Mouse (Mus musculus) spleen, adult 12 weeks (tissue): ENCODE results near the gene Fkbp1a.
A peak's percentile ranks its signal among the peaks of the same experiment; 100 is the strongest.

ENCODE experiments used
- DNase-seq: peaks from one replicate; pipeline ENCODE4 v3.0.0; 2022; ENCODE audit warnings: low spot score

The Fkbp1a gene

DNA sequence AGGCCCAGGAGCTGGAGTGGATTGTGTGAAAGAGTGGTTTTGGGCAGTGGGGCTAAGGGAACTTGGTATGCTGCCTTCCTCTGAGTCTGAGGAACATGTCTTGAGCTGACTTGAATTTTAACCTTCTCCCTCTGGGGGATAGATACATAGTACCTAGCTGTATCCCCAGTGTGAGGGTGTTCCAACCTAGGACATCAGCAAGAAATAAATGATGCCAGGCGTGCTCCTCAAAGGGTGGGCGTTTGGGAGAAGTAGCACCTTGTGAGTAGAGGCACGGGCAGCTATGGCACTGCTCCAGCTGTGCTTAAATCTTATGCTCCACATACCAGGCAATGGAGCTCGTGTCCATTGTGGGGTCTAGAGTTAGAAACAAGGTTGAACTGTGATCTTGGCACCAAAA is 4.3 kb downstream of the Fkbp1a start:
- no peak for DNase-seq

DNA sequence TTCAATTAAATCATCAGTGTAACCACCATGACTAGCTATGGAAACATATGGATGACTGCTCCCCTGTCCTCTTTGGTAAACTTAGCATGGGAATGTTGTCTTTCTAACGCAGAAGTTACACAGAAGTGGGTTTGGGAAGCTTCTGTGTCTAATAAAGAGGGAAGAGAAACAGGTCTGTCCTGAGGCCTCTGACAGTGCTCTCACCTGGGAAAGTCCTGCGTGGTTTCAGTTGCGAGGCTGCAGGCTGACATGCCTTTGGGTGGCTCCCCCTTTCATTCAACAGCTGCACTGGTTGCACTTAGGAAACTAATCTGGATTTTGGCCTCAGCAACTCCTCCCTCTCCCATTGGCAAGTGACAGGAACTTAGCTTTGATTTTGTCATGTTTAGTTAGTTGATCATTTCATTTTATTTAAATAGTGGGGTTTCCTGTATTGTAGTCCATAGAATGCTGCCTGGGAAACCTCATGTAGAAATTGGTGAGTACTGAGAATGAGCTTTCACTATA is 7.4 kb downstream of the Fkbp1a start:
- no peak for DNase-seq

DNA sequence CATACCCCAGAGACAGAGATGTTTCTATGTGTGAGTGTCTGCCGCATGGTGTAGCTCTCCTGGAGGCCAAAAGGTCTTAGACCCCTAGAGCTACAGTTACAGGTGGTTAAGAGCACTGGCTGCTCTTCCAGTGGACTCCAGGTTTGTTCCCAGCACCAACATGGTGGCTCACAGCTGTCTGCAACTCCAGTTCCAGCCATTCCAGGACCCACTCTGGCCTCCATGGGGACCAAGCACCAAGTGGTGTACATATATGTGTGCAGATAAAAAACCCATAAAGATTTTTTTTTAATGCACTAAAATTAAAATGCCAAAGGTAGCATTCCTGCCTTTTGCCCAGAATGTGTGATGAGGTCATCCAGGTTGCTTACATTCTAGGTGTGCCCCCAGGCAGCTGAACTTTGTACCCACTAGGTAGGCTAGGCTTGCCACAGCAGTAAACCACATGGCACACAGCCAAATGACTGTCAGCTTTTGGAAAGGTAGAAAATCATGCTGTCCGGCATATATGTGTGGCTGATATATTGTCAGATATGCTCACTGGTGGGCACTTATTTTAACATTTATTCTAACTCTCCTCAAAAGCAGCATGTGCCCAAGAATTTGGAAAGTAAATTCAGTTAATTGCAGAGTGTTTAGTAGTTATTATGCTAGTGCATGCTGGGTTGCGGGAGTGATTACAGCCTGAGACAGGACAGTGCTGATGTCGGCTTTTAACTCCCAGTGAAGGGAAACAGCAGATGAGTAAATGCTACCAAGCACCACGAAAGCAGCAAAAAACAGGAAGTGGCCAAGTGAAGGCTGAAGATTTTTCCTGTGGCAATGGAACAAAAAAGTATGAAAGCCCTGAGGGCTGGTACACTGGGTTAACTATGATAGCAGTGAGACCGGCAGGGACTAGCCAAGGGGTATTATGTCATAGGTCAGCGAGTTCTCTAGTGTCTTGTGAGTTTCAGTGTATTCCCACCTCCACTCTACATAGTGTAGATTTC is 20.9 kb downstream of the Fkbp1a start:
- peak; percentile 5 for DNase-seq

DNA sequence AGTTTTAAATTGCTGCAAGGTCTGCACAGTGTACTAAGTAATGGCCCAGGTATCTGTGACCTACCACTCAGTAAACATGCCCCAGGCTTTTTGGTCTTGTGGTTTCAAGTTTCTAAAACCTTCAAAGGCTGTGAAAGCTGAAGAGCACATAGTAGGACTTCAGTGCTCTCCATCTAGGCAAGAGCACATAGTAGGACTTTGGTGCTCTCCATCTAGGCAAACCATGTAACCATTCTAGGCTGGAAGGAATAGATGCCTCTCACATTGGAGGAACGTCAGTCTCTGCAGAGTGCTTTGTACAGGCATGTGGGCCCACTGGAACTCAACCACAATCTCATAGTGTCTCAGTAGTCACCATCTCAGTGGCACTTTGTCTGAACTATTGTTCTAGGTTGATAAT is 21.7 kb downstream of the Fkbp1a start:
- DNase-seq = no peak

GRCm38 (mm10) chr2:151564986-151565385 is 22.7 kb downstream of the Fkbp1a start:
- no peak for DNase-seq

GRCm38 (mm10) chr2:151566856-151567255 is 24.6 kb downstream of the Fkbp1a start:
- no peak for DNase-seq

GRCm38 (mm10) chr2:151569452-151569851 is 27.2 kb downstream of the Fkbp1a start:
- no peak for DNase-seq

GRCm38 (mm10) chr2:151571873-151572700 is 29.8 kb downstream of the Fkbp1a start, which contains the start of gene Sdcbp2:
Sdcbp2 (plus strand) TSS chr2:151572622.
- DNase-seq = no peak

GRCm38 (mm10) chr2:151573667-151574066 is 31.4 kb downstream of the Fkbp1a start:
- no peak for DNase-seq

DNA sequence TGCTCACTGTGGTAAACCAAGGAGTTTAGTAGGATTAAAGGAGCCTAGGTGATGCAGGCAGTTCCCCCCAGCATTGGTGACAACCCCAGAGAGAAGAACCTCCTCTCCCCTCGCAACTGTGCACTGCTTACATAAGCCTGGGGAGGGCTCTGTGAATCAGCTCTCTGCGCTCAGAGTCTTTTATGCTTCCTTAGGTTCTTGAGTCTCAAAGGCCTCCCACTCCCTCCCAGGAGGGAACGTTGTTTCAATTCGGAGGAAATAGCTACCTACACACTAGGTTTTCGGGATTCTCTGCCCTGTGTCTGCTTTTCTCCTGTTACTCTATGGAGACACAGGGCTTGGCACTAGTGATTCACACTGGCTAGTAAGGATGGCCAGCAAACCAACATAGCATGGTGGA is 32.3 kb downstream of the Fkbp1a start:
- DNase-seq = no peak

GRCm38 (mm10) chr2:151575119-151575698 is 32.9 kb downstream of the Fkbp1a start:
- no peak for DNase-seq

DNA sequence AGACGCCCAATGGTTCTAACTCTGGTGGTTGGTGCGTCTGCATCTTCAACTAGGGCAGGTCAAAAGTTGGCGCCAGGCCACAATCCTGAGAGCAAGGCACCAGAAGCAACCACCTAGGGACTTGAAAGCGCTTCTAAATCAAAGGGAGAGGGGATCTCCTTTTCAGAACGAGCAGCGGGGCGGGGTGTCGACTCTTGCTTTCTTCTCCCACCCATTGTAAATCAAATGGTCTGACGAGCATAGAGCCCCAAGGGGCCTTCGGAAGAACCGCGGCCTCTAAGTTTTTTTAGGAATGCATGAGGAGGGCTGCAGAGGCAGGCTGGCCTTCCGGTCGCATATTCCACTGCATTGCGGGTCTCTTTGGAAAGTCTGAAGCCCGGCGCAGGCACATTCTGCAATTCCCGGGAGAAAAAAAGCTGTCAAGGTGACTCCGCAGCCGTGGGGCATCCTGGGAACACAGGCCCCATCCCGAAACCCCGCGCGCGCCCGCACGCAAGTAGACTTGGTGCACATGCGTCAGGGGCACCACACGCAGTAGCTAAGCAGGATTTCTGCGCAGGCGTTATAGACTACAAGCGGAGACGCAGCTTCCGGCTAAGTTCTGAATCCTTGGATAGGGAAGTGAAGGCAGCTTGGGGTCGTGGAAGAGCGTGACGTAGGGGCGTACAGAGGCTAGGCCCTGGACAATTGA is 33.6 kb downstream of the Fkbp1a start:
- no peak for DNase-seq

- DNase-seq = no peak
Observed at GRCm38 (mm10) chr2:151579183-151579582, 36.9 kb downstream of the Fkbp1a start.

DNA sequence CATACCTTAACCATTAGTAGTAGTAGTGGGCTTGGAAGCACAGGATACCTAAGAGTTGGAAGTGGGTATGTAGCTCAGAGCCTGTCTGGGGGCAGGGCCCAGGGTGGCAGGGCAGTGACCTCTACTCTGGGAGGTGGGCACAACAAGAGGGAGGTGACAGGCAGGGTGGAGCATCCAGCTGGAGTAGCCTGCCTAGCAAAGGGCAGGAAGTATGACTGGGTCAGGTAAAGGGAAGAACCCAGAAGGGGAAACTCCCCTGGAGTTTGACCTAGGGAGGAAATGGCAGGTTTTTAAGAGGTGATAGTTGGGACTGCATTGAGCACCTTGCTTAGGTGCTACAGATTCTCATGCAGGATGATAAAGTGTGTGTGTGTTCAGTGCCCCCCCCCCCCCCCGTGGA is 38.7 kb downstream of the Fkbp1a start:
- DNase-seq = no peak

DNA sequence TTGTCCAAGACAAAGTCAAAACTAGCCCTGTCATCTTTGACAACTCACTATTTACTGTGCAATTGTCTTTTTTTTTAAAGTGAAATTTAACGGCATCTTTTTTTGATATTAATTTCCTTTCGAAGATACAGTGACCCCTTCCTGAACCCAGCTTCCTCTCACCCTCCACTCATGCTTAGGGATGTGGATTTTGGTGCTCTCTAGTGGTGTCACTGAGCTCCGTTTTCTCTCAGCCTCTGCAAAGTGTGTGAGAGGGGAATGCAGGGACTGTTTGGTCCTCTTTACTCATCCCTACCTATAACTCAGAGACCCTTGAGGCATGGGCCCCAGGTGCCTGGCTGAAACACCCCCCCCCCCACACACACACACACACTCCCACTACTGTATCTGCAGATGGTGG is 43.7 kb downstream of the Fkbp1a start:
- DNase-seq = no peak

DNA sequence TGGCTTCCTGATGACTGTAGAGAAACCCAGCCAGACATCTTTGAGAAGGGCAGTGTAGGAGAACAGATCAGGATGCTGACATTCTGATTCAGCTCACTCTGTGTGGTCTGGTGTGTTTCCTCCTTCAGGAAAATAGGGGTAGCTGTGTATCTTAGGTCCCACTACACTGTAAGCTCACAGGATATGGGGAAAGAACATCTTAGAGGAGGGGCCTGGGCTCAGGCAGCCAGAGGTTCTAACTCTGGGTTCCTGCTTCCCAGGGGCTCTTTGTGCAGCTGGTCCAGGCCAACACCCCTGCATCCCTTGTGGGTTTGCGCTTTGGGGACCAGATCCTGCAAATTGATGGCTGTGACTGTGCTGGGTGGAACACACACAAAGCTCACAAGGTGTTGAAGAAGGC is 44.5 kb downstream of the Fkbp1a start:
- DNase-seq = no peak

DNA sequence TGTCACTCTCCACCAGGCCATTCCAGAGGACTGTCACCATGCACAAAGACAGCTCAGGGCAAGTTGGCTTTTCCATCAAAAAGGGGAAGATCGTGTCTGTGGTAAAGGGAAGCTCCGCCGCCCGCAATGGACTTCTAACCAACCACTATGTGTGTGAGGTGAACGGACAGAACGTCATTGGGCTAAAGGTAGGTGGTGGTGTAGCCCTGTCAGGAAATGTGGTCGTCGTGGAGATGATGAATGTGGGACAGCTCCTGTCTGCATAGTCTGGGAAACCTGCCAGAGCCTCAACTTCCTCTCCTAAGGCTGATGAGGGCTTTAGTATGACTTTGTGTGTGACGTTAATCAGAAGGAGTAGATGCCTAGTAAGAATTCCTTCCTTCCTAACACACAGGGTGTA is 45.0 kb downstream of the Fkbp1a start:
- no peak for DNase-seq

DNA sequence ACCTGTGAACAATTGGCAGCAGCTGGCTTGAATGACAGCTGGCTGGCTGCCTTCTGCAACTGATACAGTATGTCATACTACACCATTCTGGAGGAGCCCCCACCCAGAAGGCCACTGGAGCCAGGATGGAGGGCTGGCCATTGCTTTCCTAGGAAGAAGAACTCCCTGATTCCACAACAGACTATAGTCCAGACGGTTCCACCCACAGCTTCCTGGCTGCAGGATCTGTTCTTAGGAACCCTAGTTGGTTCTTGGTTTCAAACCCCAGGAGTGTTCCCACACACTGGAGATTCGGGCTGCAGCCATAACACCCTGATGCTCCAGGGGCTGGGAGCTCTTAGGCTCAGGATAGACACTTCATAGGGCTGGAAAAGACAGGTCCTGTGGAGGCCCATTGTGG is 55.8 kb downstream of the Fkbp1a start:
- no peak for DNase-seq

DNA sequence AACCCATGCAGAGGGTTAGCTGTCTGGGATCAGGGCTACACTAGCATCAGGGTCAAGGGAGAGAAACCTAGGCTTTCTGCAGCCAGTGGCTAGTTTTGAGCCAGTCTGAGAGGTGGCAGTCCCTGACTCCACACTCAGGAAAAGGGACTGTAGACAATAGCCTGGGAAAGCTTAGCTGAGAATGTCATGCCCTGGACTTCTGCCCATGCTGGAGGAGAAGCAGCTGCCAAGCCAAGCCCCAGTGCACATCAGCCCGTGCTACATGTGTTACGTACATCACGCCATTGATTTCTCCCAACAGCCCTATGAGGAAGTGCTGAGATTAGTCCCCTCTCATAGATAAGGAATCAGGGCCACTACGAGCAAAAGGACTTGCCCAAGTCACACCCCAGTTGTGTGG is 59.8 kb downstream of the Fkbp1a start:
- no peak for DNase-seq

DNA sequence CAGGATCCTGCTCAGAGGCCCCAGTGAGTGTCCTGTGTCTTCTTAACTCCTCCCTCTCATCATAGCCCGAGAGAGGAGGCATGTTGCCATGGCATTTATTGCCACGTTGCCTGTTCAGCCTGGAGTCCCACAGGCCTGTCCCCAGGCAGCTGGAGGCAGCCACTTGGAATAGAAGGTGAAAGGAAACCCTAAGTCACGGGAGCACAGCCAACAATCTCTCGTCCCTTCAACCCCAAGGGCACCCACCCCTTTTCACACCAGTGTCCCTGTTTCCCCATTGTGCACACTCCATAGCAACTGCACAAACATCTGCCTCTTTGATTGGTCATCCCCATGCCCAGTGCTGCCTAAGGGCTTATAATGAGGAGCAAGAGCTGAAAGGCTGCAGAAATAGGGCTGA is 61.3 kb downstream of the Fkbp1a start:
- DNase-seq = no peak

GRCm38 (mm10) chr2:151605437-151605987 is 63.2 kb downstream of the Fkbp1a start:
- no peak for DNase-seq
